Mouse (Mus musculus): ENCODE measurements around the gene Spats2. TPM values are rescaled to one million over a fixed set of nuclear protein-coding genes. Genes with fewer than 3 reads are reported as not detected.
A peak's percentile ranks its signal among the peaks of the same experiment; 100 is the strongest.
"Not testable (repeated sequence)": the region's sequence is repeated elsewhere in the genome, so short reads cannot be mapped to it uniquely, and the experiment has no call there.

Gene Spats2
- polyA plus RNA-seq, 1 experiment = 6.1 TPM

GRCm38 (mm10) chr15:99251111-99251510, 125.4 kb downstream of the Spats2 start:
- DNase-seq (ENCODE audit: low read depth, low spot score) = not testable (repeated sequence)
- WGBS = under 1% methylated on average over 15 of the region's 15 CpGs

- under 1% methylated on average over 52 of the region's 52 CpGs for WGBS
- peak; percentile 95 for DNase-seq (ENCODE audit: low read depth, low spot score)
Measured at GRCm38 (mm10) chr15:99251626-99252380, 126.1 kb downstream of the Spats2 start, which contains the start of gene Mcrs1. Gene Mcrs1 (minus strand): TSS chr15:99251961.

GRCm38 (mm10) chr15:99252381-99253174, 126.9 kb downstream of the Spats2 start:
- no peak for DNase-seq (ENCODE audit: low read depth, low spot score)
- 2% methylated on average over 22 of the region's 22 CpGs for WGBS

GRCm38 (mm10) chr15:99253175-99253479, 127.4 kb downstream of the Spats2 start:
- 41% methylated on average over 2 of the region's 2 CpGs for WGBS
- not testable (repeated sequence) for DNase-seq (ENCODE audit: low read depth, low spot score)

DNA sequence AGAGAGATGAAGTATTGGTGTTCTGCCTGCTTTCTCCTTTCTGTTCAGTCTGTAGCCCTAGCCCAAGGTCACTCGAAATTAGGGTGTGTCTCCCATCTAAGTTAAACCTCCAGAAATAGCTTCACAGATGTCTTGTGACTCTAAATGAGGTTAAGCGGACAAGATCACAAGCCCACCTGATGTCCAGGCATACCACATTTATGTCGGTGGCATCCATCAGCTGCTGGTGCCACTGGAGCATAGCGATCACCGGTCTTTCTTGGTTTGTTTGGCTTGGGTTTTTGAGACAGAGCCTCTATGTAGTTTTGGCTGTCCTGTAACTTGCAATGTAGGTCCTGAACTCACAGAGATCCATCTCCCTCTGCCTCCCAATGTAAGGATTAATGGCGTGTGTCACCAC, 128.1 kb downstream of the Spats2 start:
- 88% methylated on average over 6 of the region's 6 CpGs for WGBS
- DNase-seq (ENCODE audit: low read depth, low spot score) = no peak

- 45% methylated on average over 2 of the region's 2 CpGs for WGBS
- peak; percentile 60 for DNase-seq (ENCODE audit: low read depth, low spot score)
Measured at GRCm38 (mm10) chr15:99254477-99255005, 128.8 kb downstream of the Spats2 start.

DNA sequence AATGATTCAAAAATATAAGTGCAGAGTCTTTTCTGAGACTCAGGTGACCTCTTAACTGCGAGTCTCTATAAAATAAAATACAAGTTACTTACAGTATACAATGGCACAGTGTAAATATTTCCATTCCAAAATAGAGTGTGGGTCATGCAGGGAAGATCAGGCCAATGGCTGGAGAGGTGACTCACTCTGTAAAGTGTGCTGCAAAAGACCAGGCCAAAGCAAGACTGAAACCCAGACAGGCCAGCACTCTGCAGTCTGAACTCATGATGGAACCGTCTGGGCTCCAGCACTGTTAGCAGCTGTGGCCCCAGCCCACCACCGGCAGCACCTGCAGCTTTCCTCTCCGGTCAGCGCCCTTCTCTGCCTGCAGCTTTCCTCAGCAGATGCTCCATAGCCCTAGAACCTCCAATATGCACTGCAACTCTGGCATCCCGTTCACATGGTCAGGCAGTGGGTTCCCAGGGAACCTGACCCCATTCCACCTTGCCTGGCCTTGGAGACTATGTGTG, 129.6 kb downstream of the Spats2 start:
- no peak for DNase-seq (ENCODE audit: low read depth, low spot score)
- WGBS = 81% methylated on average over 6 of the region's 6 CpGs

- 55% methylated on average over 8 of the region's 8 CpGs for WGBS
- no peak for DNase-seq (ENCODE audit: low read depth, low spot score)
Measured at GRCm38 (mm10) chr15:99259167-99259729, 133.5 kb downstream of the Spats2 start.

GRCm38 (mm10) chr15:99259730-99260252, 134.1 kb downstream of the Spats2 start:
- WGBS = 2% methylated on average over 9 of the region's 10 CpGs
- no peak for DNase-seq (ENCODE audit: low read depth, low spot score)

DNA sequence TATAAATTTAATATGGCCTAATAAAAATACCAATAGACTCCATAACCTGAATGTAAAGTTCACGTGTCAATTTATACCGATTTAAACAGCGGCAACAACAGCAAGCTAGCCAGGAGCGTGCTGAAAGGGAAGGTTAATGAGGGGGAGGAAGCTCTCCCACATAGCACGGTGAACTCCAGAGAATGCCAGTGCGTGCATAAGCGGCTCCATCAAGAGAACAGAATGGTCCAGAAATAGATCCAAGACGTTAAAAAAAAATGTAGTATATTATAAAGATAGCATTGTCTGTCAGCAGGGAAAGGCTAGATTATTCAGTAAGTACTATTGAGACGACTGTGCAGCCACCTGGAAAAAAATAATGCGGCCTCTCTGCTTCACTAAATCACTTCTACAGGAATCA, 137.0 kb downstream of the Spats2 start:
- WGBS = 46% methylated on average over 10 of the region's 10 CpGs
- no peak for DNase-seq (ENCODE audit: low read depth, low spot score)

Other genes starting within 250 kb of the Spats2 start
- gene Rhebl1, start 231.4 kb upstream of the Spats2 start, polyA plus RNA-seq (2012; rRNA removed) = 14.8 and 17.5 TPM in 2 replicates
- gene Dhh, start 227.4 kb upstream of the Spats2 start, polyA plus RNA-seq (2012; rRNA removed) = 0.48 and 0.63 TPM in 2 replicates
- 65.8 and 140 TPM in 2 replicates for gene Lmbr1l, start 207.7 kb upstream of the Spats2 start, polyA plus RNA-seq (2012; rRNA removed)
- 848 and 981 TPM in 2 replicates for gene Tuba1b, start 191.4 kb upstream of the Spats2 start, polyA plus RNA-seq (2012; rRNA removed)
- 0.55 and 6.2 TPM in 2 replicates for gene Gm49450, start 172.4 kb upstream of the Spats2 start, polyA plus RNA-seq (2012; rRNA removed)
- 131 and 155 TPM in 2 replicates for gene Tuba1a, start 172.2 kb upstream of the Spats2 start, polyA plus RNA-seq (2012; rRNA removed)
- gene Tuba1c, start 96.0 kb upstream of the Spats2 start, polyA plus RNA-seq (2012; rRNA removed) = 408 and 423 TPM in 2 replicates
- gene Prph, start 70.7 kb upstream of the Spats2 start, polyA plus RNA-seq (2012; rRNA removed) = 6.1 and 9.1 TPM in 2 replicates
- gene Troap, start 51.3 kb upstream of the Spats2 start, polyA plus RNA-seq (2012; rRNA removed) = 13.2 and 13.4 TPM in 2 replicates
- not detected in 2 replicates for gene C1ql4, start 38.1 kb upstream of the Spats2 start, polyA plus RNA-seq (2012; rRNA removed)
- 45.8 and 57.1 TPM in 2 replicates for gene Dnajc22, start 32.7 kb upstream of the Spats2 start, polyA plus RNA-seq (2012; rRNA removed)
- gene Kcnh3, start 98.9 kb downstream of the Spats2 start, polyA plus RNA-seq (2012; rRNA removed) = 3.9 and 4.7 TPM in 2 replicates
- 81.5 and 94.7 TPM in 2 replicates for gene Mcrs1, start 126.0 kb downstream of the Spats2 start, polyA plus RNA-seq (2012; rRNA removed)
- 19.0 and 20.6 TPM in 2 replicates for gene Prpf40b, start 169.2 kb downstream of the Spats2 start, polyA plus RNA-seq (2012; rRNA removed)
- not detected in 2 replicates for gene Fam186b, start 170.0 kb downstream of the Spats2 start, polyA plus RNA-seq (2012; rRNA removed)
- gene Fmnl3, start 244.6 kb downstream of the Spats2 start, polyA plus RNA-seq (2012; rRNA removed) = 6.9 and 8.5 TPM in 2 replicates

Measured in large intestine, adult 2 months (tissue).